Comparison of ENCODE assay signal across 8 mouse cellular contexts in genomic region chr9:89704265-89705196, GRCm38 (mm10). TPM values are rescaled to one million over a fixed set of nuclear protein-coding genes. Genes with fewer than 3 reads are reported as not detected.
DNase-seq lines count a peak whose midpoint lies in the region; ATAC-seq and TF ChIP-seq lines count a peak whose summit lies in the region.

Gene Tmed3 (minus strand): TSS chr9:89705068.

- peaks cover 21% of the 10 kb centered on the region for H3K4me1 ChIP-seq in erythroblast, embryonic 14.5 days (ENCODE audit: control insufficient read depth)
- no peaks in the 10 kb centered on the region for H3K4me1 ChIP-seq in heart, embryonic 11.5 days (ENCODE audit: control insufficient read depth, insufficient read depth, low read length)
- H3K4me1 ChIP-seq in kidney, embryonic 16.5 days (ENCODE audit: insufficient read depth, low read length): peaks cover 7% of the 10 kb centered on the region
- peaks cover 5% of the 10 kb centered on the region for H3K4me1 ChIP-seq in liver, adult 2 months (ENCODE audit: control insufficient read depth, insufficient read depth, low read length)

- H3K4me2 ChIP-seq in heart, embryonic 11.5 days: peak within 1 kb of the TSS; percentile 74
- H3K4me2 ChIP-seq in kidney, embryonic 16.5 days (replicated peaks; ENCODE audit: low read depth, low read length): peak within 1 kb of the TSS; percentile 94
- peak within 1 kb of the TSS; percentile 91 for H3K4me2 ChIP-seq in myocyte (ENCODE audit: low read depth)

- no peak for TF ChIP-seq CTCF in C2C12 (IDR thresholded peaks at IDR 0.05; ENCODE audit: control insufficient read depth, insufficient read depth, insufficient read length)
- TF ChIP-seq CTCF in brain, embryonic 14.5 days (IDR thresholded peaks at IDR 0.05; ENCODE audit: borderline replicate concordance, extremely low read depth, insufficient read depth, insufficient read length): peak; percentile 15; the same call in 1 of the 2 replicates
- peak; percentile 46 for TF ChIP-seq CTCF in liver, adult 2 months (IDR thresholded peaks at IDR 0.05; ENCODE audit: low read depth, low read length)

- 2% methylated on average over 52 of the region's 52 CpGs for WGBS in heart, embryonic 11.5 days (ENCODE audit: insufficient replicate concordance)
- WGBS in kidney, embryonic 16.5 days: 2% methylated on average over 52 of the region's 52 CpGs
- 1% methylated on average over 52 of the region's 52 CpGs for WGBS in liver, adult 2 months

- TF ChIP-seq POLR2A in brain, embryonic 14.5 days (IDR thresholded peaks at IDR 0.05; ENCODE audit: borderline replicate concordance, extremely low read depth, insufficient read depth, insufficient read length, poor library complexity, severe bottlenecking): peak; percentile 83; the same call in 1 of the 2 replicates
- peak; percentile 57; the same call in 1 of the 2 replicates for TF ChIP-seq POLR2A in liver, adult 2 months (IDR thresholded peaks at IDR 0.05; ENCODE audit: extremely low read depth, insufficient read depth, low read length)
- TF ChIP-seq POLR2A in myocyte (IDR thresholded peaks at IDR 0.05; ENCODE audit: insufficient read length, low read depth): peak; percentile 82

- peak; percentile 96 for ATAC-seq in heart, embryonic 11.5 days (replicated peaks; ENCODE audit: insufficient number of reproducible peaks, low FRiP score, low TSS enrichment)
- ATAC-seq in kidney, embryonic 16.5 days (ENCODE audit: low FRiP score, low TSS enrichment): peak; percentile 100

- peaks cover 9% of the 10 kb centered on the region for H3K79me2 ChIP-seq in C2C12 (ENCODE audit: control insufficient read depth, insufficient read depth)
- H3K79me2 ChIP-seq in liver, adult 2 months (ENCODE audit: control insufficient read depth, insufficient read depth, low read length): no peaks in the 10 kb centered on the region
- no peaks in the 10 kb centered on the region for H3K79me2 ChIP-seq in myocyte (ENCODE audit: control insufficient read depth, insufficient read depth)

- H3K27ac ChIP-seq in heart, embryonic 11.5 days (ENCODE audit: low read depth, low read length): peak within 1 kb of the TSS; percentile 66
- peak within 1 kb of the TSS; percentile 82 for H3K27ac ChIP-seq in kidney, embryonic 16.5 days (ENCODE audit: low read length)
- H3K27ac ChIP-seq in liver, adult 2 months (replicated peaks; ENCODE audit: insufficient read depth, low read depth, low read length): peak within 1 kb of the TSS; percentile 40; the same call in 1 of the 2 replicates

- peak within 1 kb of the TSS; percentile 42 for H3K4me3 ChIP-seq in C2C12 (ENCODE audit: insufficient read depth, poor library complexity, severe bottlenecking)
- H3K4me3 ChIP-seq in erythroblast, embryonic 14.5 days (replicated peaks): peak within 1 kb of the TSS; percentile 72
- H3K4me3 ChIP-seq in heart, embryonic 11.5 days (ENCODE audit: low read depth, low read length): peak within 1 kb of the TSS; percentile 58
- peak within 1 kb of the TSS; percentile 73 for H3K4me3 ChIP-seq in kidney, embryonic 16.5 days (ENCODE audit: low read length)
- peak within 1 kb of the TSS; percentile 70 for H3K4me3 ChIP-seq in liver, adult 2 months (ENCODE audit: insufficient read depth, low read depth, low read length)
- H3K4me3 ChIP-seq in myocyte: peak within 1 kb of the TSS; percentile 71

- no peaks in the 10 kb centered on the region for H3K79me3 ChIP-seq in C2C12 (ENCODE audit: low read depth)

- no peaks in the 10 kb centered on the region for H3K9me3 ChIP-seq in erythroblast, embryonic 14.5 days (ENCODE audit: control insufficient read depth, low read length)
- no peaks in the 10 kb centered on the region for H3K9me3 ChIP-seq in heart, embryonic 11.5 days (replicated peaks; ENCODE audit: control insufficient read depth, low read length)
- no peaks in the 10 kb centered on the region for H3K9me3 ChIP-seq in kidney, embryonic 16.5 days (ENCODE audit: low read length)

- peak; percentile 98 for DNase-seq in brain, embryonic 14.5 days (ENCODE audit: low read depth)
- peak; percentile 80 for DNase-seq in liver, adult 2 months (ENCODE audit: extremely low read depth, low read depth, low spot score)
- DNase-seq in splenic B cell, adult 2 months (ENCODE audit: low read depth, low spot score): peak; percentile 93

- H3K27me3 ChIP-seq in C2C12 (ENCODE audit: control insufficient read depth, insufficient read depth, insufficient read length) (no peaks in the 10 kb centered on the region), myocyte (ENCODE audit: control insufficient read depth, insufficient read depth, insufficient read length) (no peaks in the 10 kb centered on the region)
- H3K27me3 ChIP-seq in erythroblast, embryonic 14.5 days (ENCODE audit: control insufficient read depth): no peaks in the 10 kb centered on the region
- H3K27me3 ChIP-seq in heart, embryonic 11.5 days (ENCODE audit: control insufficient read depth, insufficient read depth, low read length): no peaks in the 10 kb centered on the region
- no peaks in the 10 kb centered on the region for H3K27me3 ChIP-seq in kidney, embryonic 16.5 days (ENCODE audit: insufficient read depth, low read length)
- H3K27me3 ChIP-seq in liver, adult 2 months (ENCODE audit: control insufficient read depth, insufficient read depth, low read length): no peaks in the 10 kb centered on the region
- H3K27me3 ChIP-seq in splenic B cell, adult 2 months (ENCODE audit: control insufficient read depth, insufficient read depth, low read length, poor library complexity, severe bottlenecking): no peaks in the 10 kb centered on the region

- peak within 1 kb of the TSS; percentile 76 for H3K9ac ChIP-seq in heart, embryonic 11.5 days (ENCODE audit: low read depth, low read length)
- peak within 1 kb of the TSS; percentile 89 for H3K9ac ChIP-seq in kidney, embryonic 16.5 days (replicated peaks; ENCODE audit: low read length)
- peak within 1 kb of the TSS; percentile 71 for H3K9ac ChIP-seq in liver, adult 2 months (ENCODE audit: low read depth, low read length)

- H3ac ChIP-seq in C2C12 (ENCODE audit: control insufficient read depth, insufficient read length, low read depth) (peak within 1 kb of the TSS; percentile 95), myocyte (ENCODE audit: control insufficient read depth, insufficient read length) (peak within 1 kb of the TSS; percentile 17)

- H3K36me3 ChIP-seq in C2C12 (ENCODE audit: control insufficient read depth, insufficient read depth): peaks cover 13% of the 10 kb centered on the region
- H3K36me3 ChIP-seq in erythroblast, embryonic 14.5 days (ENCODE audit: control insufficient read depth): peaks cover 14% of the 10 kb centered on the region
- H3K36me3 ChIP-seq in heart, embryonic 11.5 days (ENCODE audit: control insufficient read depth, insufficient read depth, low read length): no peaks in the 10 kb centered on the region
- peaks cover 7% of the 10 kb centered on the region; the same call in 1 of the 2 replicates for H3K36me3 ChIP-seq in kidney, embryonic 16.5 days (ENCODE audit: insufficient read depth, low read length)
- peaks cover 26% of the 10 kb centered on the region for H3K36me3 ChIP-seq in liver, adult 2 months (ENCODE audit: control insufficient read depth, insufficient read depth, low read length)
- peaks cover 1% of the 10 kb centered on the region for H3K36me3 ChIP-seq in myocyte (ENCODE audit: control insufficient read depth, insufficient read depth)
- H3K36me3 ChIP-seq in splenic B cell, adult 2 months (ENCODE audit: control insufficient read depth, insufficient read depth, low read length, poor library complexity, severe bottlenecking): no peaks in the 10 kb centered on the region; the same call in 1 of the 2 replicates

TF ChIP-seq in C2C12, 6 proteins besides CTCF, POLR2A, EP300 and RAD21:
- TF ChIP-seq MAX (IDR thresholded peaks at IDR 0.05) (peak; percentile 98), USF1 (IDR thresholded peaks at IDR 0.05; ENCODE audit: low read depth) (no peak)

TF ChIP-seq in myocyte, 11 proteins besides CTCF, POLR2A, EP300 and RAD21:
- TF ChIP-seq E2F4 (IDR thresholded peaks at IDR 0.05; ENCODE audit: insufficient read depth): peak; percentile 23
- no peak for TF ChIP-seq TCF12 (IDR thresholded peaks at IDR 0.05; ENCODE audit: insufficient read depth, poor library complexity, severe bottlenecking)
- TF ChIP-seq POLR2AphosphoS2 (IDR thresholded peaks at IDR 0.05; ENCODE audit: insufficient read length, low read depth): peak; percentile 79
- TF ChIP-seq MYOG (IDR thresholded peaks at IDR 0.05; ENCODE audit: control insufficient read depth in 1 of 3, insufficient read depth in 1 of 3, insufficient read length in 2 of 3, low read depth in 2 of 3): peak in 1 of 3 experiments; percentile 19
- TF ChIP-seq REST (IDR thresholded peaks at IDR 0.05; ENCODE audit: insufficient read depth, insufficient read length): no peak

RNA-seq across cellular contexts. Expression of gene Tmed3, which starts in this region (rescaled TPM):
- polyA plus RNA-seq in C2C12 (2012; fragmentation: generic; extraction: Trizol) (75.1 TPM), myocyte (2012; fragmentation: generic; extraction: Trizol) (72.0 TPM)
- polyA plus RNA-seq in brain, embryonic 14.5 days (2012; rRNA removed): 38.1 TPM in 2 replicates
- 1.2 TPM in 2 replicates for polyA plus RNA-seq in erythroblast, embryonic 14.5 days (2012)
- polyA plus RNA-seq in heart, embryonic 11.5 days (2014; fragmentation: Nextera tagmentation; extraction: Ambion mirVana): 74.3 and 80.7 TPM in 2 replicates
- polyA plus RNA-seq in kidney, embryonic 16.5 days (2015; fragmentation: Nextera tagmentation; extraction: Ambion mirVana): 102 and 112 TPM in 2 replicates
- total RNA-seq in liver, adult 2 months (2014; rRNA removed): 24.3 and 26.6 TPM in 2 replicates
- 29.7 and 42.0 TPM in 2 replicates for polyA plus RNA-seq in liver, adult 2 months (2012; rRNA removed)

Comparison
In these comparisons a context has a peak if more than half of its experiments do, and no peak if none do; other contexts are left out.
1. Peak in every context shown above with its lines: DNase-seq, ATAC-seq, H3K4me3 ChIP-seq and H3K27ac ChIP-seq.
2. RNA of gene Tmed3 (polyA plus RNA-seq): 102 to 112 TPM in kidney, embryonic 16.5 days, 75.1 TPM in C2C12 (single experiment), 74.3 to 80.7 TPM in heart, embryonic 11.5 days, 72.0 TPM in myocyte (single experiment), 29.7 to 42.0 TPM in liver, adult 2 months and 38.1 TPM in brain, embryonic 14.5 days; 1.2 TPM in erythroblast, embryonic 14.5 days; every median in the first group is over 10 times any median in the second.